Mouse (Mus musculus) lung, adult 2 months (tissue): ENCODE measurements around the gene Pogk. TPM values are rescaled to one million over a fixed set of nuclear protein-coding genes. Genes with fewer than 3 reads are reported as not detected.

Experiments used
- DNase-seq: peaks from one replicate; pipeline ENCODE4 v3.0.0; 2022
- H3K4me1 ChIP-seq: fragments of 200-500 bp; 2 replicates; pipeline ENCODE4 v1.6.1; 2011; ENCODE audit warnings: low read length; ENCODE audit not compliant: control insufficient read depth, insufficient read depth
- H3K4me3 ChIP-seq: fragments of 200-500 bp; replicated peaks from 2 replicates; pipeline ENCODE3; 2011; ENCODE audit warnings: low read depth, mild to moderate bottlenecking, control low read depth, low read length; ENCODE audit errors: extremely low read depth
- CTCF ChIP-seq: fragments of 200-500 bp; IDR thresholded peaks from 2 replicates; pipeline ENCODE4 v1.5.1; 2011; ENCODE audit warnings: mild to moderate bottlenecking, low read length, control low read depth; ENCODE audit not compliant: insufficient read depth
- POLR2A ChIP-seq: fragments of 200-500 bp; IDR thresholded peaks from 2 replicates; pipeline ENCODE4 v1.6.1; 2011; ENCODE audit warnings: low read depth, mild to moderate bottlenecking, control low read depth, low read length, borderline replicate concordance; ENCODE audit errors: extremely low read depth
- WGBS: fragments of 180-500 bp; shearing (Covaris S2); methylation state at CpG from one replicate; pipeline ENCODE4 v1.1.7; 2018; 5-methylcytosine and 5-hydroxymethylcytosine counted together
- polyA plus RNA-seq: library from polyadenylated mRNA; depleted of rRNA; stranded (reverse); fragments of >200 nt; gene quantifications from 2 replicates; pipeline ENCODE4 v1.2.3, GENCODE M21; 2012; rRNA removed

The Pogk gene
- polyA plus RNA-seq, 1 experiment, result 6.3 TPM

- DNase-seq, result no peak
- WGBS, result 71% methylated on average over 3 of the region's 3 CpGs
- TF ChIP-seq POLR2A (no peak), CTCF (no peak)
- H3K4me3 ChIP-seq, result no peak overlapping the region
- H3K4me1 ChIP-seq, result no peaks in the 10 kb centered on the region
These were observed 60.3 kb downstream of the Pogk start for GRCm38 (mm10) chr1:166349341-166349740.

GRCm38 (mm10) chr1:166346906-166347305 lies 62.8 kb downstream of the Pogk start:
- no peak for DNase-seq
- 63% methylated on average over 3 of the region's 3 CpGs for WGBS

GRCm38 (mm10) chr1:166345602-166346001 lies 64.1 kb downstream of the Pogk start:
- 89% methylated on average over 6 of the region's 6 CpGs for WGBS
- no peaks in the 10 kb centered on the region for H3K4me1 ChIP-seq
- no peak overlapping the region for H3K4me3 ChIP-seq
- TF ChIP-seq POLR2A, result no peak
- no peak for TF ChIP-seq CTCF
- DNase-seq, result no peak

More at GRCm38 (mm10) chr1:166346906-166347305, 62.8 kb downstream of the Pogk start:
- no peaks in the 10 kb centered on the region for H3K4me1 ChIP-seq
- H3K4me3 ChIP-seq, result no peak overlapping the region
- no peak for TF ChIP-seq CTCF

- no peak for TF ChIP-seq POLR2A
- no peak for TF ChIP-seq CTCF
- 82% methylated on average over 8 of the region's 8 CpGs for WGBS
- Histone ChIP-seq H3K4me3 (no peak overlapping the region), H3K4me1 (no peaks in the 10 kb centered on the region)
- DNase-seq, result no peak
These were observed 65.2 kb downstream of the Pogk start for GRCm38 (mm10) chr1:166344300-166345077.

GRCm38 (mm10) chr1:166343586-166343985 lies 66.1 kb downstream of the Pogk start:
- no peaks in the 10 kb centered on the region for H3K4me1 ChIP-seq
- no peak overlapping the region for H3K4me3 ChIP-seq
- TF ChIP-seq CTCF, result no peak
- no peak for TF ChIP-seq POLR2A
- WGBS, result 57% methylated on average over 5 of the region's 5 CpGs
- no peak for DNase-seq

- no peak for DNase-seq
- TF ChIP-seq POLR2A (no peak), CTCF (no peak)
- Histone ChIP-seq H3K4me1 (no peaks in the 10 kb centered on the region), H3K4me3 (no peak overlapping the region)
- 62% methylated on average over 1 of the region's 1 CpGs for WGBS
These were observed 67.1 kb downstream of the Pogk start for GRCm38 (mm10) chr1:166342539-166342938.

- Histone ChIP-seq H3K4me3 (no peak overlapping the region), H3K4me1 (no peaks in the 10 kb centered on the region)
- 74% methylated on average over 2 of the region's 2 CpGs for WGBS
- no peak for TF ChIP-seq POLR2A
- TF ChIP-seq CTCF, result no peak
- no peak for DNase-seq
These were observed 67.6 kb downstream of the Pogk start for GRCm38 (mm10) chr1:166342060-166342459.

- no peak for DNase-seq
- 48% methylated on average over 6 of the region's 6 CpGs for WGBS
- Histone ChIP-seq H3K4me3 (no peak overlapping the region), H3K4me1 (no peaks in the 10 kb centered on the region)
- TF ChIP-seq CTCF, result no peak
- no peak for TF ChIP-seq POLR2A
These were observed 70.6 kb downstream of the Pogk start for GRCm38 (mm10) chr1:166339110-166339509.

Other genes with a start within 250 kb of the Pogk start
- not detected in 2 replicates for gene Mael, start 171.1 kb downstream of the Pogk start, polyA plus RNA-seq
- gene Ildr2, start 155.7 kb downstream of the Pogk start, polyA plus RNA-seq, result 1.1 and 2.3 TPM in 2 replicates
- gene Tada1, start 30.8 kb downstream of the Pogk start, polyA plus RNA-seq, result 10.9 and 14.3 TPM in 2 replicates
- gene Gm4846, start 87.7 kb upstream of the Pogk start, polyA plus RNA-seq, result not detected in 2 replicates
- gene Gm4847, start 237.8 kb upstream of the Pogk start, polyA plus RNA-seq, result not detected in 2 replicates